Mouse (Mus musculus): ENCODE measurements around the gene Hsd17b12. TPM values are rescaled to one million over a fixed set of nuclear protein-coding genes. Genes with fewer than 3 reads are reported as not detected.
A peak's percentile ranks its signal among the peaks of the same experiment; 100 is the strongest.

Gene Hsd17b12
- polyA plus RNA-seq, 1 experiment from 2014 or later: 115 TPM

GRCm38 (mm10) chr2:94162141-94162540 lies 4.4 kb upstream of the Hsd17b12 start:
- Histone ChIP-seq H3K36me3 (ENCODE audit: control insufficient read depth, insufficient read depth, low read length) (no peaks in the 10 kb centered on the region), H3K4me2 (ENCODE audit: low read depth, low read length) (no peak overlapping the region), H3K4me3 (ENCODE audit: low read length) (no peak overlapping the region), H3K27ac (ENCODE audit: low read length) (no peak overlapping the region), H3K4me1 (replicated peaks; ENCODE audit: control insufficient read depth, insufficient read depth, low read length) (no peaks in the 10 kb centered on the region; the same call in 1 of the 2 replicates), H3K9me3 (ENCODE audit: control insufficient read depth, low read length) (no peaks in the 10 kb centered on the region), H3K27me3 (ENCODE audit: control insufficient read depth, insufficient read depth, low read depth, low read length) (no peaks in the 10 kb centered on the region), H3K9ac (ENCODE audit: low read length) (no peak overlapping the region)
- ATAC-seq (ENCODE audit: low read depth): no peak
- WGBS: 44% methylated on average over 6 of the region's 6 CpGs

GRCm38 (mm10) chr2:94158520-94158884 lies 738 bp upstream of the Hsd17b12 start:
- no peak for ATAC-seq (ENCODE audit: low read depth)
- Histone ChIP-seq H3K4me3 (ENCODE audit: low read length) (peak overlapping the region; percentile 62), H3K9ac (ENCODE audit: low read length) (peak overlapping the region; percentile 63)

GRCm38 (mm10) chr2:94157051-94157450 lies 713 bp downstream of the Hsd17b12 start:
- Histone ChIP-seq H3K27ac (ENCODE audit: low read length) (peak overlapping the region; percentile 81), H3K4me2 (ENCODE audit: low read depth, low read length) (peak overlapping the region; percentile 78), H3K4me1 (replicated peaks; ENCODE audit: control insufficient read depth, insufficient read depth, low read length) (peaks cover 16% of the 10 kb centered on the region), H3K4me3 (ENCODE audit: low read length) (peak overlapping the region; percentile 64), H3K27me3 (ENCODE audit: control insufficient read depth, insufficient read depth, low read depth, low read length) (no peaks in the 10 kb centered on the region), H3K36me3 (ENCODE audit: control insufficient read depth, insufficient read depth, low read length) (no peaks in the 10 kb centered on the region), H3K9me3 (ENCODE audit: control insufficient read depth, low read length) (no peaks in the 10 kb centered on the region), H3K9ac (ENCODE audit: low read length) (peak overlapping the region; percentile 81)
- under 1% methylated on average over 10 of the region's 10 CpGs for WGBS
- no peak for ATAC-seq (ENCODE audit: low read depth)

More at GRCm38 (mm10) chr2:94158520-94158884, 738 bp upstream of the Hsd17b12 start:
- WGBS: 19% methylated on average over 4 of the region's 4 CpGs
- no peaks in the 10 kb centered on the region for H3K27me3 ChIP-seq (ENCODE audit: control insufficient read depth, insufficient read depth, low read depth, low read length)
- H3K36me3 ChIP-seq (ENCODE audit: control insufficient read depth, insufficient read depth, low read length): no peaks in the 10 kb centered on the region
- H3K4me1 ChIP-seq (replicated peaks; ENCODE audit: control insufficient read depth, insufficient read depth, low read length): peaks cover 11% of the 10 kb centered on the region
- peak overlapping the region; percentile 83 for H3K27ac ChIP-seq (ENCODE audit: low read length)
- H3K4me2 ChIP-seq (ENCODE audit: low read depth, low read length): peak overlapping the region; percentile 64
- no peaks in the 10 kb centered on the region for H3K9me3 ChIP-seq (ENCODE audit: control insufficient read depth, low read length)

- Histone ChIP-seq H3K4me2 (ENCODE audit: low read depth, low read length) (no peak overlapping the region), H3K4me1 (replicated peaks; ENCODE audit: control insufficient read depth, insufficient read depth, low read length) (no peaks in the 10 kb centered on the region), H3K27ac (ENCODE audit: low read length) (no peak overlapping the region), H3K36me3 (ENCODE audit: control insufficient read depth, insufficient read depth, low read length) (no peaks in the 10 kb centered on the region), H3K4me3 (ENCODE audit: low read length) (no peak overlapping the region), H3K27me3 (ENCODE audit: control insufficient read depth, insufficient read depth, low read depth, low read length) (no peaks in the 10 kb centered on the region), H3K9me3 (ENCODE audit: control insufficient read depth, low read length) (no peaks in the 10 kb centered on the region), H3K9ac (ENCODE audit: low read length) (no peak overlapping the region)
- 41% methylated on average over 2 of the region's 2 CpGs for WGBS
- no peak for ATAC-seq (ENCODE audit: low read depth)
Measured at GRCm38 (mm10) chr2:94145146-94145542, 12.6 kb downstream of the Hsd17b12 start.

GRCm38 (mm10) chr2:94144520-94145145 lies 13.1 kb downstream of the Hsd17b12 start:
- Histone ChIP-seq H3K4me3 (ENCODE audit: low read length) (no peak overlapping the region), H3K27me3 (ENCODE audit: control insufficient read depth, insufficient read depth, low read depth, low read length) (no peaks in the 10 kb centered on the region), H3K9ac (ENCODE audit: low read length) (no peak overlapping the region), H3K27ac (ENCODE audit: low read length) (no peak overlapping the region), H3K9me3 (ENCODE audit: control insufficient read depth, low read length) (no peaks in the 10 kb centered on the region), H3K36me3 (ENCODE audit: control insufficient read depth, insufficient read depth, low read length) (no peaks in the 10 kb centered on the region), H3K4me1 (replicated peaks; ENCODE audit: control insufficient read depth, insufficient read depth, low read length) (no peaks in the 10 kb centered on the region), H3K4me2 (ENCODE audit: low read depth, low read length) (no peak overlapping the region)
- no peak for ATAC-seq (ENCODE audit: low read depth)
- WGBS: 76% methylated on average over 7 of the region's 7 CpGs

- WGBS: 29% methylated on average over 3 of the region's 3 CpGs
- no peaks in the 10 kb centered on the region for H3K4me1 ChIP-seq (replicated peaks; ENCODE audit: control insufficient read depth, insufficient read depth, low read length)
- ATAC-seq (ENCODE audit: low read depth): no peak
- H3K36me3 ChIP-seq (ENCODE audit: control insufficient read depth, insufficient read depth, low read length): no peaks in the 10 kb centered on the region
- H3K4me2 ChIP-seq (ENCODE audit: low read depth, low read length): no peak overlapping the region
- no peak overlapping the region for H3K4me3 ChIP-seq (ENCODE audit: low read length)
- H3K27me3 ChIP-seq (ENCODE audit: control insufficient read depth, insufficient read depth, low read depth, low read length): no peaks in the 10 kb centered on the region
- H3K9me3 ChIP-seq (ENCODE audit: control insufficient read depth, low read length): no peaks in the 10 kb centered on the region
- H3K9ac ChIP-seq (ENCODE audit: low read length): no peak overlapping the region
- H3K27ac ChIP-seq (ENCODE audit: low read length): no peak overlapping the region
Measured at GRCm38 (mm10) chr2:94141293-94141692, 16.5 kb downstream of the Hsd17b12 start.

- no peak for ATAC-seq (ENCODE audit: low read depth)
- 80% methylated on average over 3 of the region's 3 CpGs for WGBS
- no peak overlapping the region for H3K4me3 ChIP-seq (ENCODE audit: low read length)
- no peaks in the 10 kb centered on the region for H3K9me3 ChIP-seq (ENCODE audit: control insufficient read depth, low read length)
- H3K4me1 ChIP-seq (replicated peaks; ENCODE audit: control insufficient read depth, insufficient read depth, low read length): no peaks in the 10 kb centered on the region
- no peak overlapping the region for H3K9ac ChIP-seq (ENCODE audit: low read length)
- no peaks in the 10 kb centered on the region for H3K27me3 ChIP-seq (ENCODE audit: control insufficient read depth, insufficient read depth, low read depth, low read length)
- H3K4me2 ChIP-seq (ENCODE audit: low read depth, low read length): no peak overlapping the region
- no peaks in the 10 kb centered on the region for H3K36me3 ChIP-seq (ENCODE audit: control insufficient read depth, insufficient read depth, low read length)
- H3K27ac ChIP-seq (ENCODE audit: low read length): no peak overlapping the region
Measured at GRCm38 (mm10) chr2:94138469-94139390, 19.0 kb downstream of the Hsd17b12 start.

- ATAC-seq (ENCODE audit: low read depth): no peak
- no peaks in the 10 kb centered on the region for H3K4me1 ChIP-seq (replicated peaks; ENCODE audit: control insufficient read depth, insufficient read depth, low read length)
Measured at GRCm38 (mm10) chr2:94136837-94137236, 20.9 kb downstream of the Hsd17b12 start.

GRCm38 (mm10) chr2:94128496-94128895 lies 29.3 kb downstream of the Hsd17b12 start:
- H3K9me3 ChIP-seq (ENCODE audit: control insufficient read depth, low read length): no peaks in the 10 kb centered on the region
- no peak overlapping the region for H3K9ac ChIP-seq (ENCODE audit: low read length)
- no peaks in the 10 kb centered on the region for H3K4me1 ChIP-seq (replicated peaks; ENCODE audit: control insufficient read depth, insufficient read depth, low read length)
- 67% methylated on average over 3 of the region's 3 CpGs for WGBS
- no peaks in the 10 kb centered on the region for H3K36me3 ChIP-seq (ENCODE audit: control insufficient read depth, insufficient read depth, low read length)
- no peak overlapping the region for H3K4me2 ChIP-seq (ENCODE audit: low read depth, low read length)
- H3K27ac ChIP-seq (ENCODE audit: low read length): no peak overlapping the region
- H3K27me3 ChIP-seq (ENCODE audit: control insufficient read depth, insufficient read depth, low read depth, low read length): no peaks in the 10 kb centered on the region
- H3K4me3 ChIP-seq (ENCODE audit: low read length): no peak overlapping the region
- ATAC-seq (ENCODE audit: low read depth): no peak

More at GRCm38 (mm10) chr2:94136837-94137236, 20.9 kb downstream of the Hsd17b12 start:
- Histone ChIP-seq H3K36me3 (ENCODE audit: control insufficient read depth, insufficient read depth, low read length) (no peaks in the 10 kb centered on the region), H3K9ac (ENCODE audit: low read length) (no peak overlapping the region), H3K27me3 (ENCODE audit: control insufficient read depth, insufficient read depth, low read depth, low read length) (no peaks in the 10 kb centered on the region), H3K9me3 (ENCODE audit: control insufficient read depth, low read length) (no peaks in the 10 kb centered on the region), H3K4me3 (ENCODE audit: low read length) (no peak overlapping the region), H3K27ac (ENCODE audit: low read length) (no peak overlapping the region), H3K4me2 (ENCODE audit: low read depth, low read length) (no peak overlapping the region)
- 84% methylated on average over 3 of the region's 3 CpGs for WGBS

Data from lung, embryonic 16.5 days (tissue).